Mouse (Mus musculus): ENCODE data around the gene Ppa1. TPM values are rescaled to one million over a fixed set of nuclear protein-coding genes. Genes with fewer than 3 reads are reported as not detected.

Ppa1 gene
- polyA plus RNA-seq, 1 experiment, result 121 TPM

GRCm38 (mm10) chr10:61669896-61670295 is 21.5 kb downstream of the Ppa1 start:
- DNase-seq (ENCODE audit: low read depth), result no peak
- TF ChIP-seq CTCF (IDR thresholded peaks at IDR 0.05; ENCODE audit: borderline replicate concordance, extremely low read depth, insufficient read depth, insufficient read length) (no peak), POLR2A (IDR thresholded peaks at IDR 0.05; ENCODE audit: borderline replicate concordance, extremely low read depth, insufficient read depth, insufficient read length, poor library complexity, severe bottlenecking) (no peak)

- TF ChIP-seq CTCF (IDR thresholded peaks at IDR 0.05; ENCODE audit: borderline replicate concordance, extremely low read depth, insufficient read depth, insufficient read length) (no peak), POLR2A (IDR thresholded peaks at IDR 0.05; ENCODE audit: borderline replicate concordance, extremely low read depth, insufficient read depth, insufficient read length, poor library complexity, severe bottlenecking) (no peak)
- no peak for DNase-seq (ENCODE audit: low read depth)
Observed at GRCm38 (mm10) chr10:61670758-61671157, 22.4 kb downstream of the Ppa1 start.

DNA sequence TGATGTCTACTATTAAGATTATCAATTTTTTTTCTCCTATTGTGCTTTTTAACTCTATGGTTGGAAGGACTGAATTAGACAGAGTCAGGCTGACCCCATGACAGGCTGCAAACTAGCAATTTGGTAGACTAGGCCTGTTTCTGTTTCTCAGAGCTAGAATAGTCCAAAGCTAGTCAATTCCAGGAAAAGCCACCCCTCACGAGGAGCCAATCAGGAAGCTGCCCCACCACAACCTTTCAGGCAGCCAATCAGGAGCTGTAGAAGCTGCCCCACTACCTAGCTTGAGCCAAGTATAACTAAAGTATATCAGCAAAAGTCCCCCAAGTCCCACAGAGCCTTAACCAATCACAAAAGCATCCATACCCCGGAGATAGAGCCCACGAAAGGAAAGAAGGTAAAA is 27.6 kb downstream of the Ppa1 start:
- no peak for TF ChIP-seq POLR2A (IDR thresholded peaks at IDR 0.05; ENCODE audit: borderline replicate concordance, extremely low read depth, insufficient read depth, insufficient read length, poor library complexity, severe bottlenecking)
- no peak for TF ChIP-seq CTCF (IDR thresholded peaks at IDR 0.05; ENCODE audit: borderline replicate concordance, extremely low read depth, insufficient read depth, insufficient read length)
- DNase-seq (ENCODE audit: low read depth), result no peak

DNA sequence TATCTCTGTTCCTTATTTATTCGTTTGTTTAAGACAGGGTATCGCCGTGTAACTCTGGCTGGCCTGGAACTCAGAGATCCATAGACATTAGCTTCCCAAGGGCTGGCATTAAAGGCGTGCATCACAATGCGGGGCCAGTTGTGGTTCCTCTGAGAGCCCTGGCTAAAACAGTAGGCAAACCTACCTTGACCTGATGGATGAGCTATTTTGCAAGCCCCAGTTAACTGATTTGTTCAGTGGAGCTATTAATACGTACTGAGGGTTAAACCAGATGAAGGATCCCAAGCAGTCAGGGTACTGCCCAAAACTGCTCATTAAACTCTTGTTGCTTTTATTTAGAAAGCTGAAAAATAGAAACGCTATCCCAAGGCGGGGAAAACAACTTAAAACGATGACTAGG is 31.2 kb downstream of the Ppa1 start:
- no peak for DNase-seq (ENCODE audit: low read depth)
- TF ChIP-seq CTCF (IDR thresholded peaks at IDR 0.05; ENCODE audit: borderline replicate concordance, extremely low read depth, insufficient read depth, insufficient read length), result no peak
- no peak for TF ChIP-seq POLR2A (IDR thresholded peaks at IDR 0.05; ENCODE audit: borderline replicate concordance, extremely low read depth, insufficient read depth, insufficient read length, poor library complexity, severe bottlenecking)

DNA sequence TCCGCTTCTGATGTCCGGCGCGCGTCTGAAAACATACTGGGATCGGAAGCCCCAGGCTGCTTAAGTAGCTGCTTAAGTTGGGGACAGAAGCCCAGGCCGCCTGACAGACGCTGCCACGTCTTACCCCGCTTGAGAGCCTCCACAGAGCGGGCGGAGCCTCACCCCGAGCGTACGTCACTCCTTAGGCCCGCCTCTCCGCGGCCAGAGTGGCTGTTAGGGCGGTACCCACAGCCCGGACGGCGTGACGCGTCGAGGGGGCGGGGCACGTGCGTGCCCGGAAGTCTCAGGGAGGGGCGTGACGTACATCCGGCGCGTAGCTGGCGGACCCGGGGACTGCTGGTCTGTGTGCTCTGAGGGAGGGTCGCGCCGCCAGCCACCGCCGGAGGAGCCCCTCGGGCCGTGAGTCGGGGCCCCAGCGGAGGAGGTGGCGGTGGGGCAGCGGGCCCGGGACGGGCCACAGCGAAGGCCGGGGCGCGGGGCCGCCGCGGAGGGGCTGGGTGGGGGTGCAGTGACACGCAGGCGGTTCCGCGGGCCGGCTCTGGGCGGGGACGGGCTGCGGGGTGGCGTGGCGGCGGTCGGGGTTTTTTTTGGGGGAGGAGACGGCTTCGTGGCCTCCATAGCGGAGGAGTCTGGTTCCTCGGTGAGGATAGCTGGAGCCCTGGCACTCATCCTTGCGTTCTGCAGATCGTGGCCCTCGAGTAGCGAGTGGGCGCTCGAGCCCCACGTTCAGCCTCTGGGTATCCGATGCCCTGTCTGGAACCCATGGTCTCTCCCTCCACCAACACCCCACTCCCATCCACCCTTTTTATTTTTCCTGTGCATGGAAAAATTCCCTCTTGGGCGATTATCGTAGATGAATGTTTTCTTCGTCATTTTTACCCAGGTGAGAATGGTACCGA is 31.9 kb downstream of the Ppa1 start, which contains the start of gene Sar1a:
TSS of gene Sar1a (plus strand) at position 285 of the 899 bp plus-strand sequence.
- TF ChIP-seq POLR2A (IDR thresholded peaks at IDR 0.05; ENCODE audit: borderline replicate concordance, extremely low read depth, insufficient read depth, insufficient read length, poor library complexity, severe bottlenecking), result peak; percentile 90
- TF ChIP-seq CTCF (IDR thresholded peaks at IDR 0.05; ENCODE audit: borderline replicate concordance, extremely low read depth, insufficient read depth, insufficient read length), result no peak
- DNase-seq (ENCODE audit: low read depth), result peak; percentile 99

DNA sequence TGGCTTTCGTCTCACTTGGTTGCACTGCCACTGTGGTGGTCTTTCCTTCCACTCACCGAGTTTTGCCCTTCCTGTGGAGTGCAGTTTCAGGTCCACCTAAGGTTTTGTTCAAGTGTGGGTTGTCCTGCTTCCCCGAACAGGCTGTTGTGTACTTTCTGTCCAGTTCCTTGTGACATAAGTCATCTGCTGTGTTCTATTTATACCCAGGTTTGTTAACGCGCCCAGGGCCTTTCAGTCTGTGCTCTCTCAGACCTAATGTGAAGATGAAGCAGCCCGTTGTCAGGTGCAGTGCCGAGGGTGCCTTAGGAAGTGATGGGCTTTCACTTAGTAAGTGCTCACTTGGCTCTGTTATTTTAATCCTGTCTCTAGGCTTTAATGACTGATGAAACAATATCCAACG is 41.1 kb downstream of the Ppa1 start:
- DNase-seq (ENCODE audit: low read depth), result no peak
- no peak for TF ChIP-seq CTCF (IDR thresholded peaks at IDR 0.05; ENCODE audit: borderline replicate concordance, extremely low read depth, insufficient read depth, insufficient read length)
- TF ChIP-seq POLR2A (IDR thresholded peaks at IDR 0.05; ENCODE audit: borderline replicate concordance, extremely low read depth, insufficient read depth, insufficient read length, poor library complexity, severe bottlenecking), result no peak

DNA sequence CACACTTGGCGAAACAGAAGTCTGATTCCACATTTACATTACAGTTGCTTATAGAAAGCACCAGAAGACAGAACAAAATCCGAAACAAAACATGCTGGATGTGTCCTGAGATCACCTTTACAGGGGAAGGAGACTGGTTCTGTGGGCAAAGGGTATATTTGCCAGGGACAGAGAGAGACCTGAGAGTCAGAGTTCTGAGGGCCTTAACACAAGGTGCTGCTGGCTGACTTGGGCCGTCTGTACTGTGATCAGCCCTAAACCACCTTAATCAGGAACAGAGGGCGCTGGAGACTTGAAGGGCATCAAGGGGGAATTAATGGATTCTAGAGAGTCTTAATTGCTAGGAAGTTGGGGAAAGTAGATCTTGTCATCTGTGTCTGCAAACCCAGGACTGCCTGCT is 45.2 kb downstream of the Ppa1 start:
- no peak for TF ChIP-seq CTCF (IDR thresholded peaks at IDR 0.05; ENCODE audit: borderline replicate concordance, extremely low read depth, insufficient read depth, insufficient read length)
- no peak for TF ChIP-seq POLR2A (IDR thresholded peaks at IDR 0.05; ENCODE audit: borderline replicate concordance, extremely low read depth, insufficient read depth, insufficient read length, poor library complexity, severe bottlenecking)
- DNase-seq (ENCODE audit: low read depth), result no peak

- TF ChIP-seq POLR2A (IDR thresholded peaks at IDR 0.05; ENCODE audit: borderline replicate concordance, extremely low read depth, insufficient read depth, insufficient read length, poor library complexity, severe bottlenecking) (peak; percentile 60; the same call in 1 of the 2 replicates), CTCF (IDR thresholded peaks at IDR 0.05; ENCODE audit: borderline replicate concordance, extremely low read depth, insufficient read depth, insufficient read length) (0 out of 2 replicates have a peak, but pooled peaks have one; percentile 12)
- DNase-seq (ENCODE audit: low read depth), result peak; percentile 99
Observed at GRCm38 (mm10) chr10:61694870-61695670, 46.7 kb downstream of the Ppa1 start, which contains the start of gene Tysnd1. Tysnd1 (plus strand) TSS chr10:61695514.

- peak; percentile 27 for DNase-seq (ENCODE audit: low read depth)
- TF ChIP-seq POLR2A (IDR thresholded peaks at IDR 0.05; ENCODE audit: borderline replicate concordance, extremely low read depth, insufficient read depth, insufficient read length, poor library complexity, severe bottlenecking) (no peak), CTCF (IDR thresholded peaks at IDR 0.05; ENCODE audit: borderline replicate concordance, extremely low read depth, insufficient read depth, insufficient read length) (no peak)
Observed at GRCm38 (mm10) chr10:61695703-61696559, 47.6 kb downstream of the Ppa1 start.

DNA sequence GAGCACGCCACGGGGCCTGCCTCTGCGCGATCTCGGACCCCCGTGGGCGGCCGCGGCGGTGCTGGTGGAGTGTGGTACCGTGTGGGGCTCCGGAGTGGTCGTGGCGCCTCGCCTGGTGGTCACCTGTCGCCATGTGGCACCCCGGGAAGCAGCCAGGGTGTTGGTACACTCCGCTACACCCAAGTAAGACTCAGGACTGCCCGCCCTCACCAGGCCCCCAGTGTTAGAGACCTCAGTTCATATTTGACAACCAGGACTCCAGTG is 48.1 kb downstream of the Ppa1 start:
- DNase-seq (ENCODE audit: low read depth), result no peak
- TF ChIP-seq CTCF (IDR thresholded peaks at IDR 0.05; ENCODE audit: borderline replicate concordance, extremely low read depth, insufficient read depth, insufficient read length) (no peak), POLR2A (IDR thresholded peaks at IDR 0.05; ENCODE audit: borderline replicate concordance, extremely low read depth, insufficient read depth, insufficient read length, poor library complexity, severe bottlenecking) (no peak)

Measured in brain, embryonic 14.5 days (tissue).